Mouse (Mus musculus): ENCODE data around the gene Zfp644. TPM values are rescaled to one million over a fixed set of nuclear protein-coding genes. Genes with fewer than 3 reads are reported as not detected.

Zfp644 gene
- polyA plus RNA-seq, 1 experiment from 2014 or later, result 34.9 TPM

DNA sequence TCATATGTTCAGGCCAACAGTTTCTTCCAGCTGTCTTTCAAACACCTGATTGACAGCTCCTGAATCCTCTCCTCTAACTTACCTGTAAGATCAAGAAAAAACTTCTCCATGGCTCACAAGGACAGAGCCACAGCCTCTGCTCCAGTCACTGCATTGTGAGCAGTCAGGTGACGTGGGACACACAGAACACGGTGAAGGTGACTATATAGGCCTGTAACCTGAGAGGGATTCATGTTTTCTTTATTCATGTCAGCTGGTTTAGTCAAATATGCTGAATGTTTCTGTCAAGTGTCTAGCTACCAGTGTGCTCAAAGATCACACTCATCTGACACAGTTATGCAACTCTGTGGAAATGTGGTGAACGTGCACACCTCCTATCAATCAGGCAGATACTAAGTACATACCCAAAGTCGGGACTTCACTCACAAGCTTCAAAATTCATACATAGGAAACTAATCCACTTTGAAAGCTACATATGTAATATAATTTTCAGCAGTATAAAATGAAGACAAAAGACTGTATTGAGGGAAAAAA, 44.8 kb downstream of the Zfp644 start:
- WGBS, result 74% methylated on average over 4 of the region's 4 CpGs
- H3K27me3 ChIP-seq (replicated peaks; ENCODE audit: control insufficient read depth, insufficient read depth, low read length), result no peaks in the 10 kb centered on the region
- no peak overlapping the region for H3K27ac ChIP-seq (ENCODE audit: low read depth, low read length)
- no peak for ATAC-seq
- H3K9me3 ChIP-seq (ENCODE audit: control insufficient read depth), result no peaks in the 10 kb centered on the region
- H3K4me1 ChIP-seq (replicated peaks; ENCODE audit: control insufficient read depth, insufficient read depth, low read length), result no peaks in the 10 kb centered on the region
- TF ChIP-seq CTCF (IDR thresholded peaks at IDR 0.05; ENCODE audit: low read depth), result no peak
- no peak overlapping the region for H3K9ac ChIP-seq (ENCODE audit: low read depth, low read length)
- no peak overlapping the region for H3K4me2 ChIP-seq (replicated peaks; ENCODE audit: low read depth)
- no peak overlapping the region for H3K4me3 ChIP-seq (ENCODE audit: low read depth, low read length)
- peaks cover 12% of the 10 kb centered on the region for H3K36me3 ChIP-seq (ENCODE audit: control insufficient read depth, insufficient read depth)

DNA sequence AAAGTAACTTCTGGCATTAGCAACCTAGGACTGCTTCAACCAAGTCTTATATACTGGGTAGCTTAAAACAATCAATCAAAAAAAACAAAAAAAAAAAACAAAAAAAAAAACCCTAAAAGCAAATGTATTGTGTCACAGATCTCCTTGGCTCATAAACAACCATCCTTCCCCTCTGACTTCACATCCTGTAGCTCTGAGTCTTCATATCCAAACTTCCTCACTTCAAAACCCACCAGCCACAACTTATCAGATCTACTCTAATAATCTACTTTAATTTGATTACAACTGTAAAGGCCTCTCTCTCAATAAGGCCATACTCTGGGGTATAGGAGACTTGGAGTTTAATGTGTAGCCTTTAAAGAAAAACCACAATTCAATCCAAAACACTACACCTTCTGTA, 47.1 kb downstream of the Zfp644 start:
- Histone ChIP-seq H3K4me2 (replicated peaks; ENCODE audit: low read depth) (no peak overlapping the region), H3K27me3 (replicated peaks; ENCODE audit: control insufficient read depth, insufficient read depth, low read length) (no peaks in the 10 kb centered on the region), H3K4me3 (ENCODE audit: low read depth, low read length) (no peak overlapping the region), H3K27ac (ENCODE audit: low read depth, low read length) (no peak overlapping the region), H3K9me3 (ENCODE audit: control insufficient read depth) (no peaks in the 10 kb centered on the region), H3K9ac (ENCODE audit: low read depth, low read length) (no peak overlapping the region), H3K36me3 (ENCODE audit: control insufficient read depth, insufficient read depth) (peaks cover 7% of the 10 kb centered on the region), H3K4me1 (replicated peaks; ENCODE audit: control insufficient read depth, insufficient read depth, low read length) (no peaks in the 10 kb centered on the region)
- ATAC-seq, result no peak
- TF ChIP-seq CTCF (IDR thresholded peaks at IDR 0.05; ENCODE audit: low read depth), result no peak

DNA sequence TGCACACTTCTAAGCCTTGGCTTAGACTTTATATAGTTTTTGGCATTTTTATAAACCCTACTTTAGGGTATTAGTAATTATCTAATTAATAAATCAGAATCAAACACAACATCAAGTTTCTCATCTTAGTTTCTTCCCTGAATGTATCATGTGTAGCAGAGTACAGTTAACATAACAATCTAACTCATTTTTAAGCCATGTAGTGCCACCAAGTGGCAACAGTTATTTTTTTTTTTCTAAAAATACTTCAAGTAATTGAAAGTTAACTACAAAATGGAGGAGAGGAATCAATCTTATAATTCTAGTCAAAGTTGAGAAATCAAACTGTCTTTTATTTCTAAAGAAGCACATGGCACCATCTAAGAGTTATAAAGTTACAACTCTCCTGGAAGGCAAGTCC, 47.6 kb downstream of the Zfp644 start:
- H3K27ac ChIP-seq (ENCODE audit: low read depth, low read length), result no peak overlapping the region

DNA sequence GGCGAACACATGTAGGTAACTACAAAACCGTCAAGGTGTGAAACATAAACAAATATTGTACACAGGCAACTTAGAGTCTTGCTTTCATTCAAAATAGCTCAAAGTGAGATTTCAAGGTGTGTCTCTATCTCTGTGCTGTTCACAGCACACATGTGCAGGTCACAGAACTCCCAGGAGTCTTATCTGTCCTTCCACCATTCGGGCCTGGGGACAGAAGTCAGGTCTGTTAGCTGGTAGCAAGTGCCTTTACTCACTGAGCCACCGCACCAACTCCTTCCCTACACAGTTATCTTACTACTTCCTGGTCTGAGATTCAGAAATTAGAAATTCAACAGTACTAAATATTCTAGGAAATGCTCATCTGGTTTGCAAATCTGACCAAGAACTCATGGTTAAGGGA, 53.7 kb downstream of the Zfp644 start:
- TF ChIP-seq CTCF (IDR thresholded peaks at IDR 0.05; ENCODE audit: low read depth), result no peak
- no peaks in the 10 kb centered on the region for H3K9me3 ChIP-seq (ENCODE audit: control insufficient read depth)
- H3K4me1 ChIP-seq (replicated peaks; ENCODE audit: control insufficient read depth, insufficient read depth, low read length), result no peaks in the 10 kb centered on the region
- H3K9ac ChIP-seq (ENCODE audit: low read depth, low read length), result no peak overlapping the region
- H3K4me2 ChIP-seq (replicated peaks; ENCODE audit: low read depth), result no peak overlapping the region
- H3K27ac ChIP-seq (ENCODE audit: low read depth, low read length), result no peak overlapping the region
- ATAC-seq, result no peak
- no peaks in the 10 kb centered on the region for H3K27me3 ChIP-seq (replicated peaks; ENCODE audit: control insufficient read depth, insufficient read depth, low read length)
- 82% methylated on average over 4 of the region's 4 CpGs for WGBS
- peaks cover 4% of the 10 kb centered on the region; the same call in 1 of the 2 replicates for H3K36me3 ChIP-seq (ENCODE audit: control insufficient read depth, insufficient read depth)
- no peak overlapping the region for H3K4me3 ChIP-seq (ENCODE audit: low read depth, low read length)

More for the DNA sequence above, 47.6 kb downstream of the Zfp644 start:
- H3K4me3 ChIP-seq (ENCODE audit: low read depth, low read length), result no peak overlapping the region
- H3K9me3 ChIP-seq (ENCODE audit: control insufficient read depth), result no peaks in the 10 kb centered on the region
- no peaks in the 10 kb centered on the region for H3K4me1 ChIP-seq (replicated peaks; ENCODE audit: control insufficient read depth, insufficient read depth, low read length)
- H3K36me3 ChIP-seq (ENCODE audit: control insufficient read depth, insufficient read depth), result peaks cover 3% of the 10 kb centered on the region; the same call in 1 of the 2 replicates
- no peak overlapping the region for H3K9ac ChIP-seq (ENCODE audit: low read depth, low read length)
- TF ChIP-seq CTCF (IDR thresholded peaks at IDR 0.05; ENCODE audit: low read depth), result peak; percentile 42
- no peak for ATAC-seq
- no peaks in the 10 kb centered on the region for H3K27me3 ChIP-seq (replicated peaks; ENCODE audit: control insufficient read depth, insufficient read depth, low read length)
- no peak overlapping the region for H3K4me2 ChIP-seq (replicated peaks; ENCODE audit: low read depth)

DNA sequence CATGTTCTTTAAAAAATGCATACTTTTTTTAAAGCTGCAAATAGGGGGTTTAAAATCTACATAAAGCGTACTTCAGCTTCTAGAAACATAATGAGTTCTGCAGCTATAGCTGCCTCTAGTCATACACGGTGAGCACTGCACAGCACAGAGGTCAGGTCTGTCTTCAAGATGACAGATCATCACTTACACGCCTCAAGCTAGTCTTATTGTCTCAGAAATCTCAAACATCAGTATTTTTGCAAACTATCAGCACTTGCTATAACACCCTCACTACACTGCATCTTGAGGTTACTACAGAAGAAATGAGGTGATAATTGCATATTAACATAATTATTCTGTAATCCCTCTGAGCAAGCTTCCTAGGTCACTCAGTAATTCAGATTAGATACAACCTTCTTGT, 55.2 kb downstream of the Zfp644 start:
- H3K27ac ChIP-seq (ENCODE audit: low read depth, low read length), result no peak overlapping the region
- ATAC-seq, result no peak
- no peak overlapping the region for H3K4me3 ChIP-seq (ENCODE audit: low read depth, low read length)
- no peak overlapping the region for H3K9ac ChIP-seq (ENCODE audit: low read depth, low read length)
- no peaks in the 10 kb centered on the region for H3K27me3 ChIP-seq (replicated peaks; ENCODE audit: control insufficient read depth, insufficient read depth, low read length)
- 81% methylated on average over 3 of the region's 3 CpGs for WGBS
- peaks cover 5% of the 10 kb centered on the region; the same call in 1 of the 2 replicates for H3K36me3 ChIP-seq (ENCODE audit: control insufficient read depth, insufficient read depth)
- no peaks in the 10 kb centered on the region for H3K9me3 ChIP-seq (ENCODE audit: control insufficient read depth)
- no peak overlapping the region for H3K4me2 ChIP-seq (replicated peaks; ENCODE audit: low read depth)
- no peaks in the 10 kb centered on the region for H3K4me1 ChIP-seq (replicated peaks; ENCODE audit: control insufficient read depth, insufficient read depth, low read length)
- TF ChIP-seq CTCF (IDR thresholded peaks at IDR 0.05; ENCODE audit: low read depth), result no peak

DNA sequence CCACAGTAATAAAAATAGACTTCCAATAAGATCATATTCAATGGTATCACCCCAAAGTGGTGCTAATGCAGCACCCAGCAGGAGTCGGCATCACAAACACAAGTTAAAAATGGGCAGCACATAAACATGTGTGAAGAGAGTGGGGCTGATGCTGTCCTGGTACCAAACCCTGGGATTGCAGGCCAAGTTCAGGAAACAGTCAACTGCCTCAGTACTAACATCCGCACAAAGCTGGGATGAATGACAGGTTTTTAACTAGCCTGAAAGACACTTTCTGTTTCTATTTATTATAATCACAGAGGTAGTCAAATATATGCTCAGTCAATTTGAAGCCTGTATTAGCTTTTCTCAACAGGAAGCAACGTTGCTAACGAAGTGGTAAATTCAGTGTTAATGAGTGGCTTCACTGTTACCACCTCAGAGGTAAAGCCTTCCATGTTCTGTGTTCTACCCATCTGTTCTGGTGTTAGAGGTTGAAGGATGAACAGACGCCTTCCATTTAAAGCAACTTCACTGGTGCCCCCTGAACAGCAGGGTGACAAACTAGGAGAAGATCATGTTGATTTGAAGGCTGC, 56.8 kb downstream of the Zfp644 start:
- Histone ChIP-seq H3K9ac (ENCODE audit: low read depth, low read length) (no peak overlapping the region), H3K27me3 (replicated peaks; ENCODE audit: control insufficient read depth, insufficient read depth, low read length) (no peaks in the 10 kb centered on the region), H3K27ac (ENCODE audit: low read depth, low read length) (no peak overlapping the region), H3K36me3 (ENCODE audit: control insufficient read depth, insufficient read depth) (peaks cover 20% of the 10 kb centered on the region), H3K9me3 (ENCODE audit: control insufficient read depth) (no peaks in the 10 kb centered on the region), H3K4me1 (replicated peaks; ENCODE audit: control insufficient read depth, insufficient read depth, low read length) (no peaks in the 10 kb centered on the region), H3K4me2 (replicated peaks; ENCODE audit: low read depth) (no peak overlapping the region), H3K4me3 (ENCODE audit: low read depth, low read length) (no peak overlapping the region)
- TF ChIP-seq CTCF (IDR thresholded peaks at IDR 0.05; ENCODE audit: low read depth), result no peak
- ATAC-seq, result no peak
- WGBS, result 78% methylated on average over 5 of the region's 5 CpGs
